Mouse (Mus musculus): ENCODE results near the gene Camsap2. TPM values are rescaled to one million over a fixed set of nuclear protein-coding genes. Genes with fewer than 3 reads are reported as not detected.

Gene Camsap2
- polyA plus RNA-seq, 1 experiment from 2014 or later: 17.5 TPM

DNA sequence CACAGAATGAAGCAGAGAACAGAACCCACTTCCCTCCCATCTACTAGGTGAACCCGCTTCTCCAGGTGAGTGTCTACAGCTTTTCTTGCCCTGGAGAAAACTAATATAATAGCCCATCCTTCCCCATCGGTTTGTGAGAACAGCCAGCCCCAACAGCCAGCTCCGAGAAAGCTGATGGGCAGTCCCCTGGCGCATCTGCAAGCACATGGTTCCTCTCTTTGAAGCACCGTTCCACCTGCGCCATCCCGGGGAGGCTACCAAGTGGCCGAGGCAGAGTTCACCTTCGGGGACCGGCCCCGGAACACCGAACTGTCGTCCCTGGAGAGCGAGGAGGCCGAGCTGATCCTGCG, 86.4 kb downstream of the Camsap2 start:
- no peaks in the 10 kb centered on the region for H3K36me3 ChIP-seq (ENCODE audit: inconsistent target)
- H3K27ac ChIP-seq: no peak overlapping the region
- H3K4me3 ChIP-seq (ENCODE audit: inconsistent target): no peak overlapping the region
- H3K79me2 ChIP-seq (ENCODE audit: inconsistent target): no peaks in the 10 kb centered on the region
- 10% methylated on average over 16 of the region's 16 CpGs for WGBS (ENCODE audit: missing documents)

DNA sequence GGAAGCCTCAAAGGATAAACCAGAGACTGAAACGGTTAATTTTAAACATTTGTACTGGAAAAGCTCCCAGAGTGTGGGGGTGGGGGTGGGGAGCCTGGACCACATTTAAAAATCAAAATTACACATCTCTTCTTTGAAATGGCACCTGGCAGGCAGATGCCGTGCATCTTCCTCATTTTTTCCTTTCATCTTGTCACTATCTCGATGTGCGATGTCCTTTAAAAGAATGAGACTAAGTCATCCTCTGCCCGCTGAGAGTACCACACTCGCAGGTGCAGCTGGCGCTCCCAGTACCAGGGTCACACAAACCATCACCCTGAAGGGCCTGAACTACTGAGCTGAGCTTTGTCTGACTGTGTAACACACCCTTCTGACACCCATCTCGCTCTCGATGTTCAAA, 87.4 kb downstream of the Camsap2 start:
- 86% methylated on average over 9 of the region's 9 CpGs for WGBS (ENCODE audit: missing documents)
- no peaks in the 10 kb centered on the region for H3K36me3 ChIP-seq (ENCODE audit: inconsistent target)
- H3K79me2 ChIP-seq (ENCODE audit: inconsistent target): no peaks in the 10 kb centered on the region
- no peak overlapping the region for H3K27ac ChIP-seq
- H3K4me3 ChIP-seq (ENCODE audit: inconsistent target): no peak overlapping the region

DNA sequence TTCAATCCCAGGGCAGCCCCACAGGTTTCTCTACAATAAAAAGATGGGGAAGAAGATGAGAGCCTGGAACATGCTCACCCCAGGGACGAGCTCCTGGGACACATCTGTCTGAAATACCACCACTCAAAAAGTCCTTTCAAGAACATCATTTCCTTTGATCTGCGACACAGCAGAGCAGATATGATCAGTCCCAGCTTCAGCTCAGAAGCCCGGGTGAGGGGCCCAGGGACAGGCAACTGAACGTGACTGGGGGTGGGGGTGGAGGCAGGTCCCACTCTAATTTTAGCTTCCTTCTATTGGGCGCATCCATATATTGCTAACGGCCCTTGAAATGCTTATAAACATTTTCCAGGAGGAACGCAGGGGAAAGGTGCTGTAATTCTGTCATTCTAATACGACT, 90.2 kb downstream of the Camsap2 start:
- Histone ChIP-seq H3K27ac (no peak overlapping the region), H3K4me3 (ENCODE audit: inconsistent target) (no peak overlapping the region)
- WGBS (ENCODE audit: missing documents): 57% methylated on average over 8 of the region's 8 CpGs

DNA sequence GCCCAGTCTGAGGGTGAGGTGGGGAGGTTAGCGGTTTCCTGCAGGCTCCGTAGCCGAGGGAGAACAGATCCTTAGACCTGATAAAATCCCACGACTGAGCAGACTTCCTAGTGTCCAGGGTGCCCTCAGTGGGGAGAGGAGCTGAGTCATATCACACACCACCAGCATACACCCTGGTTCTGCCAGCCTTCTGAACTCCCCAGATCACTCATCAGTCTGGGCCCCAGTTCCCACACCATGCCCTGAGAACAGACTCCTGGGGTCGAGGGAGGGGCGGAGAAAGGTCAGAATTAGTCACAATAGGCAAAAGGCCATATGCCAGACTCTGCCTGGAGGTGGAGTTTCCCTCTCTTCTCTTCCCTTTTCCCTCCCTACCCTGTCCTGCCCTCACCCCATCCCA, 90.7 kb downstream of the Camsap2 start:
- Histone ChIP-seq H3K27ac (no peak overlapping the region), H3K36me3 (ENCODE audit: inconsistent target) (no peaks in the 10 kb centered on the region), H3K79me2 (ENCODE audit: inconsistent target) (no peaks in the 10 kb centered on the region), H3K4me3 (ENCODE audit: inconsistent target) (no peak overlapping the region)
- 10% methylated on average over 4 of the region's 6 CpGs for WGBS (ENCODE audit: missing documents)

More for the DNA sequence above, 90.2 kb downstream of the Camsap2 start:
- Histone ChIP-seq H3K36me3 (ENCODE audit: inconsistent target) (no peaks in the 10 kb centered on the region), H3K79me2 (ENCODE audit: inconsistent target) (no peaks in the 10 kb centered on the region)

DNA sequence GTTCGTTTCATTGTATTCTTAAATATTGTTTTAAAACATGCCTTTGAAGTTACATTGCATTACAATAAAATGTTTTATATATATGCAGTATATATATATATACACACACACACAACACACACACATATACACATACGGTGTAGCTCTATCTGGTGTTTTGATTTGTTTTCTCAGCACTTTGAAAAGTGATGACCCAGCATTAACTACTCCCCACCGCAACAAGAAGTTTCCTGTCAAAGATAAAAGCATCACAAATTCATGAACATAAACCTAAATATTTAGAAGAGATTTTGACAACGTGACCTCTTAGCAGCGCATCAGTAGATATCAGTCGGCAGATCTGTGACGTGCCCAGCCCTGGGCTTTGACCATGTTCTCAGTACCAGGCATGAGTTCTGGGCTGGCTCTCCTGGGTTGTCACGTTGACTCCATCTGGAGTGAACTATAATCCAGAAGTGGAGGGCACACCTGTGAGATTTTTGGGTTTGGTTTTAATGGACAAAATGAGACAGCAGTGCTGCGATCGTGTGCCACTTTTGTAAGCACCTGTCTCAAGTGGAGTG, 91.3 kb downstream of the Camsap2 start:
- Histone ChIP-seq H3K27ac (no peak overlapping the region), H3K4me3 (ENCODE audit: inconsistent target) (no peak overlapping the region), H3K79me2 (ENCODE audit: inconsistent target) (no peaks in the 10 kb centered on the region), H3K36me3 (ENCODE audit: inconsistent target) (no peaks in the 10 kb centered on the region)
- WGBS (ENCODE audit: missing documents): 67% methylated on average over 10 of the region's 10 CpGs

DNA sequence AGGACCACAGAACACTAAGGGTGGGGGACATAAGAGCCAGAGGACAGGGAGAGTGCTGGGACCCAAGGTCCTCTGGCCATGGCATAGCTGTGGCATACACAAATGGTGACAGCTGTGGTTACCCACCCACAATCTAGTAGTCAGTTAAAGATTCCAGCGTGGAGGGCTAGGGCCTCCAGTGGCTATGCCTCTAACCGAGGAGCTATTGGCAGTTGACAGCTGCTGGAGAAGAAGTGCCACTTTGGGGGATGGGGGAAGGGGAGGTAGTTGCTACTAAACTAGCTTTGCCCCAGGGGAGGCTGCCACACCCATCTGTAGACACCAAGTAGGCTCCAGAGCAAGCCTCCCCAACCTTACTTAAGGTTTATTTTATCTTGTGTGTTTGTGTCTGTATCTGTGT, 92.4 kb downstream of the Camsap2 start:
- Histone ChIP-seq H3K27ac (no peak overlapping the region), H3K36me3 (ENCODE audit: inconsistent target) (no peaks in the 10 kb centered on the region), H3K79me2 (ENCODE audit: inconsistent target) (no peaks in the 10 kb centered on the region), H3K4me3 (ENCODE audit: inconsistent target) (no peak overlapping the region)
- WGBS (ENCODE audit: missing documents): 16% methylated on average over 2 of the region's 2 CpGs

DNA sequence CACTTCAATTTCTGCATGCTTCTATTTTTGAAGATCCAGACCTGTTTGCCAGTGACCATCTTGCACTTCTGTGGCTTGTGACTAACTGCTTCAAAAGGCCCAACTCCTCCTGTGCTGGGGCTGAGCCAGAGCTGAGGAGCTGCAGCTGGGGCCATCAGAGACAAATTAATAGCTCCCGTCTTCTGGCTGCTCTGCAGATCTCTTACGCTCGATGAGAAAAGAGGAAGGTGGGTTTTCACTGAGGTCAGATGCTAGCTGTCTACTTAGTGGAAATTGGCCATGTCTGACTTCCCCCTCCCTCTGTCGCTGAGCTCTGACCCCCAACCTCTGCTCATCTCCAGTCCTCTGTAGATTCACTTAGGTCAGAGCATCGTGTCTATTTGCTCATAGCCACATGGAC, 96.2 kb downstream of the Camsap2 start:
- WGBS (ENCODE audit: missing documents): 3% methylated on average over 5 of the region's 5 CpGs
- H3K36me3 ChIP-seq (ENCODE audit: inconsistent target): no peaks in the 10 kb centered on the region
- H3K79me2 ChIP-seq (ENCODE audit: inconsistent target): no peaks in the 10 kb centered on the region
- no peak overlapping the region for H3K27ac ChIP-seq
- H3K4me3 ChIP-seq (ENCODE audit: inconsistent target): no peak overlapping the region

DNA sequence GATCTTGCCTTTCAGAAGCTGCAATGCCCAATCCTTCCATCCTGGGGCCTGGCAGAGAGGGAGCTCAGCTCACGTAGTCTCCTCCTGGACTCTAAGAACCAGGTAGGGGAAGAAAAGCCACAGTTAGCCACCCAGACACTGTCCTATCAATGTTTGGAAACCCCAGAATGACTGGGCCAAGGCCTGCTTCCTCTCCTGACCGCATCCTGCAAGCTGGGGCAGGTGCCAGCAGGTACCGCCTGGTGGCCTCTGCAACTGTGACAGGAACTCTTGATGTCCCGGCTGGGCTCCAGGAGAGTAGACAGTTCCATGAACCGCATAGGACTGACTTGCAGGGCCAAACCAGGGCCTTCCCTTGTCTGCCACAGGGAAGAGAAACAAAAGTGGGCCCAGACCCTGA, 98.5 kb downstream of the Camsap2 start:
- Histone ChIP-seq H3K4me3 (ENCODE audit: inconsistent target) (no peak overlapping the region), H3K27ac (no peak overlapping the region), H3K79me2 (ENCODE audit: inconsistent target) (no peaks in the 10 kb centered on the region), H3K36me3 (ENCODE audit: inconsistent target) (no peaks in the 10 kb centered on the region)
- WGBS (ENCODE audit: missing documents): 51% methylated on average over 5 of the region's 5 CpGs

DNA sequence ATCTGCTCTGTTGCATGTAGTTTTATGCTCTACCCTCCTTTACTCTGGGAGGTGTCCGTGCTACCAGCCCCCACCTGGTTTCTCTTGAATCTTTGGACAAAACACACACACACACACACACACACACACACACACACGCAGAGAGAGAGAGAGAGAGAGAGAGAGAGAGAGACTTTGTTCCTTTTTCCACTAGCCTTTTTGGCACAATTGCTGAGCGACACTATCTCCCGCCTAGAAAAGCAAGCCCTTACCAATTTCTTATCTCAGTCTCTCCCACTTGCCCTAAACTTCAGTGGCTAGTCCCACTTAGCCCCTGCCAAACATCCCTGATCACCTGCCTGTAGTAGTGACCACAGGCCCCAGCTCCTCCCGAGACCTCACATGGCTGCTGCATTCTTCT, 101.4 kb downstream of the Camsap2 start:
- 90% methylated on average over 3 of the region's 5 CpGs for WGBS (ENCODE audit: missing documents)
- Histone ChIP-seq H3K79me2 (ENCODE audit: inconsistent target) (no peaks in the 10 kb centered on the region), H3K4me3 (ENCODE audit: inconsistent target) (no peak overlapping the region), H3K36me3 (ENCODE audit: inconsistent target) (no peaks in the 10 kb centered on the region), H3K27ac (no peak overlapping the region)

DNA sequence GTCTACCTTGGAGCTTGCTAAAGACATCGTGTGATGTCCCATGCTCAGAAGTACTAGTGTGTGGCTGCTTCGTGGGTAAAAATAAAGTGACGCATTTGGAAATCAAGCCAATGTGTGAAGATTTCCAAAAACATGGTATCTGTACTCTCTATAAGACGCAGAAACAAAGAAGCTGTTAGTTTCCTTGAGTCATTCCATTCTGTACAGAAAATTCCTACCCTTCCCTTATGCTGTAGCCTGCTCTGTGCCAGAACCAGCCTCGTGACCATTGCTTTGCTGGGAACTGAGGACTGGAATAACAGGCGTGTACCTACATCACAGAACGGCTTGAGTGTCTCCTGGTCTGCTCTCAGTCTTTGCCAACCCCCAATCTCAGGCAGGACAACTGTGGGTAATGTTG, 104.1 kb downstream of the Camsap2 start:
- Histone ChIP-seq H3K27ac (no peak overlapping the region), H3K4me3 (ENCODE audit: inconsistent target) (no peak overlapping the region), H3K79me2 (ENCODE audit: inconsistent target) (no peaks in the 10 kb centered on the region), H3K36me3 (ENCODE audit: inconsistent target) (no peaks in the 10 kb centered on the region)
- WGBS (ENCODE audit: missing documents): 96% methylated on average over 7 of the region's 7 CpGs

DNA sequence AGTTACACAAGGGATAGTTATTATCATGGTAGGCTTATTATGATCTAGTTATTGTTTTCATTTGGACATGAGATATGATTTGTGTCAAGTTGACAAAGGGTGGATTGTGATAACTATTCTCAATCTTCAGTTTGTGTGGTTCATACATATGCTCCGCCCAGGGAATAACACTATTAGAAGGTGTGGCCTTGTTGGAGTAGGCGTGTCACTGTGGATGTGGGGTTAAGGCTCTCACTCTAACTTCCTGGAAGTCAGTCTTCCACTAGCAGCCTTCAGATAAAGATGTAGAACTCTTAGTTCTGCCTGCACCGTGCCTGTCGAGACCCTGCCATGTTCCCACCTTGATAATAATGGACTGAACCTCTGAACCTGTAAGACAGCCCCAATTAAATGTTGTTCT, 107.4 kb downstream of the Camsap2 start:
- H3K27ac ChIP-seq: no peak overlapping the region
- WGBS (ENCODE audit: missing documents): 97% methylated on average over 4 of the region's 4 CpGs
- no peaks in the 10 kb centered on the region for H3K36me3 ChIP-seq (ENCODE audit: inconsistent target)
- no peak overlapping the region for H3K4me3 ChIP-seq (ENCODE audit: inconsistent target)
- no peaks in the 10 kb centered on the region for H3K79me2 ChIP-seq (ENCODE audit: inconsistent target)

DNA sequence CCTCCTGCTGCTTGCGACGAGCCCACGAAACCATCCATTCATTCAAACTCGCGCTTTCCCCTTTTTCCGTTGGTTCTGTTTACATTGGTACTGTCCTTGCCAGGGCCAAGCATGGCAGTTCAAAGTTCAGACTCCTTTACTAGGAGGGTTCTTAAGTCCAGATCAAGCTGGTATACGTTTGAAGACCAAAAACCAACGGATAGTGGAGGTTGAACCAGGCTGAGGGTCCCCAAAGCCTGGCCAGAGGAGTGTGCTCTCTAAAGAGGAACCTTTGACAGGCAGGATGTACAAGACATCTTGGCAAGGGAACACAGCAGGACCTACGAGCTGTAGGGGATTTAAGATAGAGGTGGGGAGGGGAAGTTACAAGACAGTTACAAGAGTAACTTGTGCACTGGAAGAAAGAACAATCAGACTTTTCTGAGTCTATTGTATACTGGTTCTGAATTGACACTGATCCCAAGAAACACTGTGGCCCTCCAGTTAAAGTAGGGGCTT, 111.3 kb downstream of the Camsap2 start:
- Histone ChIP-seq H3K36me3 (ENCODE audit: inconsistent target) (no peaks in the 10 kb centered on the region), H3K4me3 (ENCODE audit: inconsistent target) (peak overlapping the region; percentile 19; the same call in 1 of the 2 replicates), H3K79me2 (ENCODE audit: inconsistent target) (no peaks in the 10 kb centered on the region), H3K27ac (no peak overlapping the region)
- WGBS (ENCODE audit: missing documents): 2% methylated on average over 9 of the region's 9 CpGs

DNA sequence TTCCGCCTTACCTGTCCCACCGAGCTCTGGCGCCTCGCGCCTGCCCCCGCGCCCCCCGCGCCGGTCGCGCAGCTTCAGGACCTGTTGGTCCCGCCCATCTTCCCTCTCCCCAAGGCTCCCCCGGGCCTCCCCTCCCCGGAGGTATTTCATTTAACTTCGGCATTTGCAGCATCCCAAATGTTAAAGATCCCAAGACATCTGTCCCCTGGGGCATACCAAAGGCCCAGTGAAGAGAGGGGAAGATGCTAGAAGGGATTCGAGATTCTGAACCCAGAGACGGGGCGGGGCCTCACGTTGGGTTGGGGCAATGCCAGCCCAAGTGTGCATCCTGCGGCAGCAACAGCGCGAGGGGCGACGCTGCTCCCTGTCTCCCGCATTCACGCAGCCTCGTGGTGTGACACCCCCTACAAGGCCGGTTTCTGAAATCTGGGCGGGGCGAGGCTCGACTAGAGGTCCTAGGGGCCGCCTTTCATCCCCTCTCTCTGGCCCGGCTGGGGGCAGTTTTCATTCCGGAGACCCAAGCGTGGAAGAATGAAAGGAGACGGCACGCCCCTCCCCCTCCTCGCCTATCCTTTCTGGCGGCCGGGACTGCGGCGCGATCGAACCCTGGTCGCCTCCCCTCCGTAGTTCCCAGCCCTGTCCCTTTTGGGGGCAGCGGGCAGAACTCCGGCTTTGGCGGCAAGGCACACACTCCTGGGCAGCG, 111.9 kb downstream of the Camsap2 start, which contains the start of gene Inava:
Gene Inava (minus strand): TSS at position 373 of the 703 bp plus-strand sequence.
- Histone ChIP-seq H3K4me3 (ENCODE audit: inconsistent target) (peak within 1 kb of the TSS; percentile 19; the same call in 1 of the 2 replicates), H3K36me3 (ENCODE audit: inconsistent target) (no peaks in the 10 kb centered on the region), H3K27ac (no peak within 1 kb of the TSS), H3K79me2 (ENCODE audit: inconsistent target) (no peaks in the 10 kb centered on the region)
- WGBS (ENCODE audit: missing documents): 2% methylated on average over 47 of the region's 51 CpGs

DNA sequence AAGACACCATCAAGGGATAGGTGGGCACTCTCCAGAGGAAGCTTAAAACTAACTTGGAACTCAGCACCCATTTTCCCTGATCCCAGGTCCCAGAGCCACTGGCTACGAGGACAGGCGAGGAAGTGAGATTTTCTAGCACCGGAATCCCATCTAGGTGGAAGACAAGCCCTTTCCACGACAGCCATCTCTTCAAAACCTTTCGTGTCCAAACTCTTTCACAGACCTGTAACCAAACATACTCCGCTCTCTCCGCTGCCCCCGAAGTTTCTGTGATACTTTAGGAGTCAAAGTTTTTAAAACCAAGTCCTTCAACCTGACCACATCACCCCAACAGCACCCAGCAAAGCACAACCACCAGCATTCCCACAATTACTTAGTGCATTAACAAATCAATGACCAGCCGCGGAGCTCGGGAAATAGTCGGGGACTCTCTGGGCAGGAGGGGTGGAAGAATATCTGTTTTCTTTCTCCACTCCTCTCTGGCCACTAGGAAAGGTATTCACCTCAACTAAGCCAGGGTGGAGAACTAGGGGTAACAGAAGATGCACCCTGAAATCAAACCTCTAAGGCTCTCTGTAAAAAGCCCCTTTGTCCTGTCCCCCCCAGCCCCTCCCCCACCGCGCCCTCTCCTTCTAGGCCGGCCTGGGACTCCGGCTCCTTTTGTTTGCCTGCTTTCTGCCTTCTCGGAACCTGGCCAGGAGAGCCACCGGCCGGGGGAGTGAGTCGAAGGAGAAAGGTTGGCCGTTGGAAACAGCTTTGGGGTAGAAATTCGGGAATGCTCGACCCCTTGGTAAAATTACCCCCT, 112.7 kb downstream of the Camsap2 start:
- H3K4me3 ChIP-seq (ENCODE audit: inconsistent target): no peak overlapping the region
- WGBS (ENCODE audit: missing documents): 14% methylated on average over 23 of the region's 23 CpGs
- no peak overlapping the region for H3K27ac ChIP-seq
- H3K79me2 ChIP-seq (ENCODE audit: inconsistent target): no peaks in the 10 kb centered on the region
- H3K36me3 ChIP-seq (ENCODE audit: inconsistent target): no peaks in the 10 kb centered on the region

All from macrophage (primary cell).